Mouse (Mus musculus): Measurements from ENCODE around the gene Cib1. TPM values are rescaled to one million over a fixed set of nuclear protein-coding genes. Genes with fewer than 3 reads are reported as not detected.

Gene Cib1
- total RNA-seq, 2 experiments from 2014 or later = 23.6 to 25.0 TPM

DNA sequence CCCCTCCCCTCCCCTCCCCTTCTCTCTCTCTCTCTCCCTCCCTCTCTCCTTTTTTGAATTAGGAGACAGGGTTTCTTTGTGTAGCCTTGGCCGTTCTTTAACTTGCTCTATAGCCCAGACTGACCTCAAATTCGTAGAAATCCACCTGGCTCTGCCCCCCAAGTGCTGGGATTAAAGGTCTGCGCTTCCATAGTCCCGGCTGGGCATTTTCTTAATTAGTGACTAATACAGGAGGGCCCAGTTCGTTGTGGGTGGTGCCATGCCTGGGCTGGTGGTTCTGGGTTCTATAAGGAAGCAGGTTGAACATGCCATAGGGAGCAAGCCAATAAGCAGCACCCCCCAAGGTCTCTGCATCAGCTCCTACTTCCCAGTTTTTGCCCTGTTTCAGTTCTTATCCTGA lies 48.6 kb downstream of the Cib1 start:
- no peak overlapping the region for H3K27ac ChIP-seq
- DNase-seq (ENCODE audit: low spot score in 2 of 2) = no peak
- no peak for TF ChIP-seq CTCF (conservative IDR thresholded peaks at IDR 0.05)
- H3K4me3 ChIP-seq = no peak overlapping the region

DNA sequence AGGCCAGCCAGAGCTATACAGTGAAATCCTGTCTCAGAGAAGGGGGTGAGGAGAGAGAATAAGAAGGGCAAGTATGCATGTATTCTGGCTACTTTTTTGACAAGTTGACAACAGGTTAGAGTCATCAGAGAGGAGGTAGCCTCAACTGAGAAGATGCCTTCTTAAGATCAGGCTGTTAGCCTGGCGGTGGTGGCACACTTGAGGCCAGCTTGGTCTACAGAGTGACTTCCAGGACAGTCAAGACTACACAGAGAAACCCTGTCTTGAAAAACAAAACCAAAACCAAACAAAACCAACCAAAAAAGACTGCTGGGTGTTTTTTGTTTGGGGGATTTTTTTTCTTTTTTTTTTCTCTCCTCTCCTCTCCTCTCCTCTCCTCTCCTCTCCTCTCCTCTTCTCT lies 49.1 kb downstream of the Cib1 start:
- no peak for DNase-seq (ENCODE audit: low spot score in 2 of 2)
- Histone ChIP-seq H3K4me3 (no peak overlapping the region), H3K27ac (no peak overlapping the region)
- TF ChIP-seq CTCF (conservative IDR thresholded peaks at IDR 0.05) = no peak

DNA sequence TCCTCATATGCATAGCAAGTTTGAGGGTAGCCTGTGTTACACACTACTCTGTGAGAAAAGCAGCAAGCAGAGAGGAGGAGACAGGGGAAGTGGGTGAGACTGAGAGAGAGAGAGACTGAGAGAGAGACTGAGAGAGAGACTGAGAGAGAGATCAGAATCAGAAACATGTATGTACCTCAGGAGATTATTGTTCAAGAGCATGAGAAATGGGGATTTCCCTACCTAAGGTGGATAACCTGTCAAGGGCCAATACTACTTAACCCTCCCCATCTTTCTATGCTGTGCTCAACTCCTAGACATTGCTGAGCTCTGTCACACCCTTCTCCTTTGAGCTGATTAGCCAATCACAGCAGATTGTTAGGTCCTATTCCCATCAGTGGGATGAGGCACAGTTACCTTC lies 50.5 kb downstream of the Cib1 start:
- DNase-seq (ENCODE audit: low spot score in 2 of 2) = no peak
- Histone ChIP-seq H3K4me3 (no peak overlapping the region), H3K27ac (no peak overlapping the region)
- TF ChIP-seq CTCF (conservative IDR thresholded peaks at IDR 0.05) = no peak

DNA sequence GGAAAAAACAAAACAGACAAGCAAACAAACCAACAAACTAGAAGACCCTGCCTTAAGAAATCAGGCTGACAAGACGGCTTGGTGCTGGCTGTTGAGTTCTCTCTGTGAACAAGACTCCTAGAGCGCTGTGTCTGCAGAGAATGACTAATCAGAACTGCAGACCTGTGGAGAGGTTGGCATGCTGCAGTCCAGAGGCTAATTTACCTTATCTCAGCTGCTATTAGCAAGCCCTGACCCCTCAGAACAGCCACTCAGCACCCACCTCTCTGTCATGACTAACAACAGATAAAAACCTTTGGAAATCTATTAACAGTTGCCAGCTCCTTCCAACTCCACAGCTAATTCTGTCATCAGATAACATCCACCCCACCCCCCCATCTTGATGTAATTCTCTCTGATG lies 51.5 kb downstream of the Cib1 start:
- DNase-seq (ENCODE audit: low spot score in 2 of 2) = no peak
- H3K4me3 ChIP-seq = no peak overlapping the region

DNA sequence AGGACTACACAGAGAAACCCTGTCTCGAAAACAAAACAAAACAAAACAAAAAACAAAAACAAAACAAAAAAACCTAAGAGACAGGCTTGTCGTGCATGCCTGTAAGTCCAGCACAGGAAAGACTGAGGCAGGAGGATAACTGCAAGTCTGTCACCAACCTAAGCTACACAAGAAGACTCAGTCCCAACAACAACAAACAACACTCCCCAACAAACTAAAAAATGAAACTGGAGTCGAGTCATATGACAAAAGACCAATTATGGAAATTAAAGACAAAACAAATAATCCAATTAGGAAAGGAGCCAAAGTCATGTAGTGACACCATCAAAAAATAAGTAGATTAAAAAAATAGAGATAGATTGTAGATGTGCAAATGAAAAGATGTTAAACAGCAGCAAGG lies 52.4 kb downstream of the Cib1 start:
- no peak overlapping the region for H3K27ac ChIP-seq
- no peak for TF ChIP-seq CTCF (conservative IDR thresholded peaks at IDR 0.05)
- DNase-seq (ENCODE audit: low spot score in 2 of 2) = no peak
- H3K4me3 ChIP-seq = no peak overlapping the region

More for the DNA sequence above, 51.5 kb downstream of the Cib1 start:
- no peak for TF ChIP-seq CTCF (conservative IDR thresholded peaks at IDR 0.05)
- no peak overlapping the region for H3K27ac ChIP-seq

DNA sequence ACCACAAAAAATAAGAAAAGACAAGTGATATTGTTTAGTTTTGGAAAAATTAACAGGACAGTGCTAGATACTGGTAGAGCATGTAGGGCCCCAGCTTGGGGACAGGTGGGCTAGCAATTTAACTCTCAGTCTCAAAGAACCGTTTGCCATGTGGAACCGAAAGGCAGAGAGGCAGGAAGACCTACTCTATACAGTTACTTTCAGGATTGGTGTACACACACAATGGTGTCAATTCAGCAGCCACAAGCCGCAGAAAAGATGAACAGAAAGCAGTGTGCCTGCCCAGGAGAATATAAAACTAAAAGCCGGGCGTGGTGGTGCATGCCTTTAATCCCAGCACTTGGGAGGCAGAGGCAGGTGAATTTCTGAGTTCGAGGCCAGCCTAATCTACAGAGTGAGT lies 52.8 kb downstream of the Cib1 start:
- no peak for DNase-seq (ENCODE audit: low spot score in 2 of 2)
- Histone ChIP-seq H3K27ac (no peak overlapping the region), H3K4me3 (no peak overlapping the region)
- TF ChIP-seq CTCF (conservative IDR thresholded peaks at IDR 0.05) = no peak

DNA sequence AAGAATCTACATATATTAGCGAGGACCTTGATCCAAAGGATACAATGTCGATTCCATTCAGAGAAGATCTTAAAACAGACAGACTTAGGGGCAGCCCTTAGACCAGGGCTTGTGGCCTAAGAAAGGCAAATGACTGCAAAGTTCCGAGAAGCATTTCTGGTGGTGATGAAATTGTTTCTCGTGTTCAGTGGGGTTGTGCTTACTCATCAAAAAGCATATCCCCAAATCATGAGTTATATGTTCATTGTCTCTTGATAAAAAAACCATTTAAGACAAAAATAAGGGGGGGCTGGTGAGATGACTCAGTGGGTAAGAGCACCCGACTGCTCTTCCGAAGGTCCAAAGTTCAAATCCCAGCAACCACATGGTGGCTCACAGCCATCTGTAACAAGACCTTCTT lies 53.3 kb downstream of the Cib1 start:
- no peak overlapping the region for H3K27ac ChIP-seq
- H3K4me3 ChIP-seq = no peak overlapping the region
- no peak for TF ChIP-seq CTCF (conservative IDR thresholded peaks at IDR 0.05)
- DNase-seq (ENCODE audit: low spot score in 2 of 2) = no peak

DNA sequence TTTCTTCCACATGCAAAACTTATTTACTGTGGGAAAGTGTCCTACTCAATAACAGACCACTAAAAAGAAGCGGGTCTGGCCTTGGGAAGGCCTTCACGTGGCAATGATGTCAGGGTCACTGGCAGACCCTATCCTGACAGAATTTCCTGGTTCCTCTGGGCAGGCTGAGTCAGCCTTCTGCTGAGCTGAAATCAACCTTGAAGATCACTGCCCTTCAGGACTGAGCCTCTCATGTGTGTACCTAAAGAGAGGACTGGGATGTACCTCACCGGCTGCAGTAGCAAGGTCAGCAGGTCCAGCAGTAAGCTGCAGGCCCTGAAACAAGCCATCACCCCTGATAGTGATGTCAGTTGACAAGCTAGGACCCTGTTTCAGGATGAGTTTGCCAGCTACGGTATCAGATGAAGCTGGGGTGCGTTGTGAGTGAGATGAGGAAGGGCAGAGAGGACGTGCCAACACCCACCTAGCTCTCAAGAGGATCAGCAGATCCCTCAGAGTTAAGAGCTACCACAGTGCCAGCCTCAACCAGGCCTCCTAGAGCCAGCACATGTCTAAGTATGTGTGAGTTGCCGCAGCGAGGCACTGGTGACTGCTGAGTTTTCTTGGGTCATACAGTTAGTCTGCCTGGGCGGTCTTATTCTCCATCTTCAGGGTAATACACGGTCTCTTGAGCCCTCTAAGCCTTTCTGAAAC lies 54.4 kb downstream of the Cib1 start:
- Histone ChIP-seq H3K4me3 (no peak overlapping the region), H3K27ac (no peak overlapping the region)
- no peak for TF ChIP-seq CTCF (conservative IDR thresholded peaks at IDR 0.05)
- DNase-seq (ENCODE audit: low spot score in 2 of 2) = no peak

DNA sequence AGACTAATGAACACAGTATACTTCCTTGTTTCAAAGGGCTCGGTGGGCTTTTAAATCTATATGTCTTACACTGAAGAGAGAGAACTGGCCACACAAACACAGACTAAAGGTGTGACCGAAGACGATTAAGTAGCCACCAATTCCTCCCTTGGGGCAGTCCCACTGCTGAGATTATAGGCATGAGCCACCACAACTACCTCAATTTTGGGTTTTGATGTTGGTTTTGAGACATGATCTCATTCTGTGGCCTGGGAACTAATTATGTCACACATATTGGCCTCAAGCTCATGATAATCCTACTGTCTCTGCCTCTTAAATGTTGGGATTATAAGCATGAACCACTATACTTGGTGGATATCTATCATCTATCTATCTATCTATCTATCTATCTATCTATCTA lies 55.2 kb downstream of the Cib1 start:
- H3K4me3 ChIP-seq = no peak overlapping the region
- DNase-seq (ENCODE audit: low spot score in 2 of 2) = no peak
- no peak overlapping the region for H3K27ac ChIP-seq
- TF ChIP-seq CTCF (conservative IDR thresholded peaks at IDR 0.05) = no peak

Other genes with a start within 250 kb of the Cib1 start
- 10 to 100 TPM; 21.4 to 27.3 TPM for gene Zfp710, start 208.0 kb downstream of the Cib1 start, total RNA-seq (2021)
- gene Idh2, start 117.4 kb downstream of the Cib1 start, total RNA-seq (2021) = 10 to 100 TPM; 63.8 to 69.8 TPM
- 10 to 100 TPM; 25.7 to 27.5 TPM for gene Sema4b, start 46.0 kb downstream of the Cib1 start, total RNA-seq (2021)
- 1 to 10 TPM; 6.1 to 6.8 TPM for gene Gdpgp1, start 52 bp upstream of the Cib1 start, total RNA-seq (2021)
- 1 to 10 TPM; 1.4 to 3.3 TPM for gene Ttll13, start 13.6 kb upstream of the Cib1 start, total RNA-seq (2021)
- gene Ngrn, start 28.4 kb upstream of the Cib1 start, total RNA-seq (2021) = 10 to 100 TPM; 38.5 to 42.2 TPM
- 10 to 100 TPM; 22.9 to 24.7 TPM for gene Vps33b, start 36.8 kb upstream of the Cib1 start, total RNA-seq (2021)
- gene Prc1, start 61.6 kb upstream of the Cib1 start, total RNA-seq (2021) = 1 to 10 TPM; 1.2 to 2.7 TPM
- 10 to 100 TPM; 15.3 to 19.8 TPM for gene Rccd1, start 91.6 kb upstream of the Cib1 start, total RNA-seq (2021)
- 10 to 100 TPM; 38.0 to 40.9 TPM for gene Unc45a, start 108.2 kb upstream of the Cib1 start, total RNA-seq (2021)
- gene Hddc3, start 110.3 kb upstream of the Cib1 start, total RNA-seq (2021) = 10 to 100 TPM; 45.5 to 46.6 TPM
- gene Man2a2, start 138.6 kb upstream of the Cib1 start, total RNA-seq (2021) = 100 to 1,000 TPM; 169 to 178 TPM
- gene Fes, start 155.1 kb upstream of the Cib1 start, total RNA-seq (2021) = 1 to 10 TPM; 5.0 to 5.7 TPM
- gene Furin, start 172.6 kb upstream of the Cib1 start, total RNA-seq (2021) = 10 to 100 TPM; 39.4 to 40.6 TPM

All from layer of hippocampus, adult 2 months (tissue).